Mouse (Mus musculus): Measurements from ENCODE around the gene 4930578G10Rik. TPM values are rescaled to one million over a fixed set of nuclear protein-coding genes. Genes with fewer than 3 reads are reported as not detected.

The 4930578G10Rik gene
- polyA plus RNA-seq, 1 experiment from 2014 or later, result 0.70 TPM

- Histone ChIP-seq H3K9ac (replicated peaks) (no peak overlapping the region), H3K4me2 (replicated peaks) (no peak overlapping the region), H3K27ac (replicated peaks) (no peak overlapping the region), H3K9me3 (no peaks in the 10 kb centered on the region), H3K4me1 (no peaks in the 10 kb centered on the region), H3K4me3 (no peak overlapping the region), H3K36me3 (no peaks in the 10 kb centered on the region), H3K27me3 (no peaks in the 10 kb centered on the region)
- 34% methylated on average over 5 of the region's 5 CpGs for WGBS
- peak; percentile 95 for ATAC-seq (replicated peaks)
These were observed 141.4 kb downstream of the 4930578G10Rik start for GRCm38 (mm10) chr4:42876586-42877291.

GRCm38 (mm10) chr4:42877657-42878056, 142.3 kb downstream of the 4930578G10Rik start:
- H3K27ac ChIP-seq (replicated peaks), result no peak overlapping the region
- no peaks in the 10 kb centered on the region for H3K36me3 ChIP-seq
- H3K4me1 ChIP-seq, result no peaks in the 10 kb centered on the region
- H3K9ac ChIP-seq (replicated peaks), result no peak overlapping the region
- H3K4me2 ChIP-seq (replicated peaks), result no peak overlapping the region
- WGBS, result 88% methylated on average over 2 of the region's 2 CpGs
- no peaks in the 10 kb centered on the region for H3K27me3 ChIP-seq
- H3K4me3 ChIP-seq, result no peak overlapping the region
- ATAC-seq (replicated peaks), result no peak
- no peaks in the 10 kb centered on the region for H3K9me3 ChIP-seq

GRCm38 (mm10) chr4:42879829-42880676, 144.7 kb downstream of the 4930578G10Rik start:
- no peak overlapping the region for H3K9ac ChIP-seq (replicated peaks)
- no peak overlapping the region for H3K27ac ChIP-seq (replicated peaks)
- H3K4me3 ChIP-seq, result no peak overlapping the region
- no peaks in the 10 kb centered on the region for H3K4me1 ChIP-seq
- 82% methylated on average over 16 of the region's 16 CpGs for WGBS
- H3K9me3 ChIP-seq, result no peaks in the 10 kb centered on the region
- no peak overlapping the region for H3K4me2 ChIP-seq (replicated peaks)
- ATAC-seq (replicated peaks), result no peak
- H3K36me3 ChIP-seq, result no peaks in the 10 kb centered on the region
- H3K27me3 ChIP-seq, result no peaks in the 10 kb centered on the region

- no peak for ATAC-seq (replicated peaks)
- Histone ChIP-seq H3K36me3 (no peaks in the 10 kb centered on the region), H3K9me3 (no peaks in the 10 kb centered on the region), H3K9ac (replicated peaks) (no peak overlapping the region), H3K4me3 (no peak overlapping the region), H3K4me1 (no peaks in the 10 kb centered on the region), H3K27me3 (no peaks in the 10 kb centered on the region), H3K27ac (replicated peaks) (no peak overlapping the region), H3K4me2 (replicated peaks) (no peak overlapping the region)
- WGBS, result 47% methylated on average over 1 of the region's 1 CpGs
These were observed 145.3 kb downstream of the 4930578G10Rik start for GRCm38 (mm10) chr4:42880677-42880948.

- 88% methylated on average over 6 of the region's 6 CpGs for WGBS
- no peak overlapping the region for H3K9ac ChIP-seq (replicated peaks)
- no peaks in the 10 kb centered on the region for H3K27me3 ChIP-seq
- no peak for ATAC-seq (replicated peaks)
- H3K4me2 ChIP-seq (replicated peaks), result no peak overlapping the region
- H3K4me1 ChIP-seq, result no peaks in the 10 kb centered on the region
- H3K9me3 ChIP-seq, result no peaks in the 10 kb centered on the region
- H3K36me3 ChIP-seq, result no peaks in the 10 kb centered on the region
- H3K27ac ChIP-seq (replicated peaks), result no peak overlapping the region
- no peak overlapping the region for H3K4me3 ChIP-seq
These were observed 151.6 kb downstream of the 4930578G10Rik start for GRCm38 (mm10) chr4:42886926-42887325.

GRCm38 (mm10) chr4:42888806-42889205, 153.5 kb downstream of the 4930578G10Rik start:
- WGBS, result 92% methylated on average over 6 of the region's 6 CpGs
- no peaks in the 10 kb centered on the region for H3K36me3 ChIP-seq
- no peaks in the 10 kb centered on the region for H3K9me3 ChIP-seq
- no peaks in the 10 kb centered on the region for H3K4me1 ChIP-seq
- ATAC-seq (replicated peaks), result no peak
- H3K27ac ChIP-seq (replicated peaks), result no peak overlapping the region
- no peak overlapping the region for H3K4me2 ChIP-seq (replicated peaks)
- no peaks in the 10 kb centered on the region for H3K27me3 ChIP-seq
- H3K9ac ChIP-seq (replicated peaks), result no peak overlapping the region
- H3K4me3 ChIP-seq, result no peak overlapping the region

GRCm38 (mm10) chr4:42891176-42891575, 155.8 kb downstream of the 4930578G10Rik start:
- Histone ChIP-seq H3K27ac (replicated peaks) (no peak overlapping the region), H3K4me1 (peaks cover 10% of the 10 kb centered on the region), H3K9ac (replicated peaks) (no peak overlapping the region), H3K9me3 (no peaks in the 10 kb centered on the region), H3K27me3 (no peaks in the 10 kb centered on the region), H3K4me2 (replicated peaks) (no peak overlapping the region), H3K36me3 (no peaks in the 10 kb centered on the region), H3K4me3 (no peak overlapping the region)
- 72% methylated on average over 7 of the region's 7 CpGs for WGBS
- no peak for ATAC-seq (replicated peaks)

- H3K27me3 ChIP-seq, result no peaks in the 10 kb centered on the region
- WGBS, result 22% methylated on average over 7 of the region's 7 CpGs
- H3K9ac ChIP-seq (replicated peaks), result no peak overlapping the region
- H3K4me3 ChIP-seq, result no peak overlapping the region
- no peaks in the 10 kb centered on the region for H3K36me3 ChIP-seq
- H3K4me1 ChIP-seq, result peaks cover 10% of the 10 kb centered on the region
- peak; percentile 51; the same call in 1 of the 2 replicates for ATAC-seq (replicated peaks)
- H3K27ac ChIP-seq (replicated peaks), result no peak overlapping the region
- H3K9me3 ChIP-seq, result no peaks in the 10 kb centered on the region
- H3K4me2 ChIP-seq (replicated peaks), result no peak overlapping the region
These were observed 159.8 kb downstream of the 4930578G10Rik start for GRCm38 (mm10) chr4:42895118-42895517.

Other genes starting within 250 kb of the 4930578G10Rik start
- gene Fam205a2, start 207.4 kb upstream of the 4930578G10Rik start, polyA plus RNA-seq (2015; fragmentation: Nextera tagmentation; extraction: Ambion mirVana), result not detected in 2 replicates
- not detected in 2 replicates for gene Gm10591, start 123.3 kb upstream of the 4930578G10Rik start, polyA plus RNA-seq (2015; fragmentation: Nextera tagmentation; extraction: Ambion mirVana)
- not detected in 2 replicates for gene Gm2564, start 105.8 kb upstream of the 4930578G10Rik start, polyA plus RNA-seq (2015; fragmentation: Nextera tagmentation; extraction: Ambion mirVana)
- not detected in 2 replicates for gene Ccl27b, start 80.3 kb upstream of the 4930578G10Rik start, polyA plus RNA-seq (2015; fragmentation: Nextera tagmentation; extraction: Ambion mirVana)
- not detected in 2 replicates for gene Il11ra2, start 73.7 kb upstream of the 4930578G10Rik start, polyA plus RNA-seq (2015; fragmentation: Nextera tagmentation; extraction: Ambion mirVana)
- gene Ccl19, start 21.0 kb downstream of the 4930578G10Rik start, polyA plus RNA-seq (2015; fragmentation: Nextera tagmentation; extraction: Ambion mirVana), result 0.43 and 0.51 TPM in 2 replicates
- 0.59 and 0.80 TPM in 2 replicates for gene Ccl21a, start 38.4 kb downstream of the 4930578G10Rik start, polyA plus RNA-seq (2015; fragmentation: Nextera tagmentation; extraction: Ambion mirVana)
- gene Fam205a1, start 118.3 kb downstream of the 4930578G10Rik start, polyA plus RNA-seq (2015; fragmentation: Nextera tagmentation; extraction: Ambion mirVana), result 0.05 TPM in 1 of 2 replicates, not detected in the other
- gene Gm12394, start 121.2 kb downstream of the 4930578G10Rik start, polyA plus RNA-seq (2015; fragmentation: Nextera tagmentation; extraction: Ambion mirVana), result 0.41 and 0.51 TPM in 2 replicates
- 1.6 and 1.8 TPM in 2 replicates for gene Fam205c, start 138.7 kb downstream of the 4930578G10Rik start, polyA plus RNA-seq (2015; fragmentation: Nextera tagmentation; extraction: Ambion mirVana)
- 20.5 and 22.2 TPM in 2 replicates for gene Phf24, start 181.1 kb downstream of the 4930578G10Rik start, polyA plus RNA-seq (2015; fragmentation: Nextera tagmentation; extraction: Ambion mirVana)
- 49.3 and 55.1 TPM in 2 replicates for gene Dnajb5, start 214.3 kb downstream of the 4930578G10Rik start, polyA plus RNA-seq (2015; fragmentation: Nextera tagmentation; extraction: Ambion mirVana)
- 0.41 TPM in 2 replicates for gene 1700022I11Rik, start 234.1 kb downstream of the 4930578G10Rik start, polyA plus RNA-seq (2015; fragmentation: Nextera tagmentation; extraction: Ambion mirVana)